Mouse (Mus musculus) neural tube, embryonic 15.5 days (tissue): ENCODE data around the gene Mphosph8. TPM values are rescaled to one million over a fixed set of nuclear protein-coding genes. Genes with fewer than 3 reads are reported as not detected.

Source experiments
- ATAC-seq: fragments of 200-750 bp; cut with Nextera tagmentation; 2 replicates; pipeline ENCODE4 v1.8.0; 2017; ENCODE audit warnings: mild to moderate bottlenecking, moderate TSS enrichment, moderate library complexity; ENCODE audit not compliant: low FRiP score
- H3K27ac ChIP-seq: fragments of 300-500 bp; sonication (generic); replicated peaks from 2 replicates; pipeline ENCODE4 v1.5.1; 2015; ENCODE audit warnings: mild to moderate bottlenecking, inconsistent platforms
- H3K27me3 ChIP-seq: fragments of 300-500 bp; sonication (generic); replicated peaks from 2 replicates; pipeline ENCODE4 v1.6.1; 2015; ENCODE audit warnings: inconsistent platforms
- H3K36me3 ChIP-seq: fragments of 300-500 bp; sonication (generic); 2 replicates; pipeline ENCODE4 v1.6.1; 2015; ENCODE audit warnings: inconsistent platforms
- H3K4me1 ChIP-seq: fragments of 300-500 bp; sonication (generic); 2 replicates; pipeline ENCODE4 v1.6.1; 2015; ENCODE audit warnings: inconsistent platforms
- H3K4me2 ChIP-seq: fragments of 300-500 bp; sonication (generic); 2 replicates; pipeline ENCODE4 v1.6.1; 2015; ENCODE audit warnings: inconsistent platforms, mild to moderate bottlenecking, moderate library complexity
- H3K4me3 ChIP-seq: fragments of 300-500 bp; sonication (generic); replicated peaks from 2 replicates; pipeline ENCODE4 v1.5.1; 2015; ENCODE audit warnings: mild to moderate bottlenecking, inconsistent platforms
- H3K9ac ChIP-seq: fragments of 300-500 bp; sonication (generic); replicated peaks from 2 replicates; pipeline ENCODE4 v1.6.1; 2015; ENCODE audit warnings: mild to moderate bottlenecking, inconsistent platforms
- H3K9me3 ChIP-seq: fragments of 300-500 bp; sonication (generic); replicated peaks from 2 replicates; pipeline ENCODE4 v1.6.1; 2016; ENCODE audit warnings: inconsistent platforms
- WGBS: fragments of 180-500 bp; shearing (Covaris S2); methylation state at CpG from one replicate; pipeline ENCODE4 v1.1.7; 2015; ENCODE audit warnings: mixed read lengths; 5-methylcytosine and 5-hydroxymethylcytosine counted together
- polyA plus RNA-seq: library from polyadenylated mRNA; unstranded; fragments of >200 nt; fragmentation: Nextera tagmentation; extraction: Ambion mirVana; gene quantifications from 2 replicates; pipeline ENCODE4 v1.2.1, GENCODE M21; 2015

Gene Mphosph8
- 37.1 and 44.3 TPM in 2 replicates for polyA plus RNA-seq

DNA sequence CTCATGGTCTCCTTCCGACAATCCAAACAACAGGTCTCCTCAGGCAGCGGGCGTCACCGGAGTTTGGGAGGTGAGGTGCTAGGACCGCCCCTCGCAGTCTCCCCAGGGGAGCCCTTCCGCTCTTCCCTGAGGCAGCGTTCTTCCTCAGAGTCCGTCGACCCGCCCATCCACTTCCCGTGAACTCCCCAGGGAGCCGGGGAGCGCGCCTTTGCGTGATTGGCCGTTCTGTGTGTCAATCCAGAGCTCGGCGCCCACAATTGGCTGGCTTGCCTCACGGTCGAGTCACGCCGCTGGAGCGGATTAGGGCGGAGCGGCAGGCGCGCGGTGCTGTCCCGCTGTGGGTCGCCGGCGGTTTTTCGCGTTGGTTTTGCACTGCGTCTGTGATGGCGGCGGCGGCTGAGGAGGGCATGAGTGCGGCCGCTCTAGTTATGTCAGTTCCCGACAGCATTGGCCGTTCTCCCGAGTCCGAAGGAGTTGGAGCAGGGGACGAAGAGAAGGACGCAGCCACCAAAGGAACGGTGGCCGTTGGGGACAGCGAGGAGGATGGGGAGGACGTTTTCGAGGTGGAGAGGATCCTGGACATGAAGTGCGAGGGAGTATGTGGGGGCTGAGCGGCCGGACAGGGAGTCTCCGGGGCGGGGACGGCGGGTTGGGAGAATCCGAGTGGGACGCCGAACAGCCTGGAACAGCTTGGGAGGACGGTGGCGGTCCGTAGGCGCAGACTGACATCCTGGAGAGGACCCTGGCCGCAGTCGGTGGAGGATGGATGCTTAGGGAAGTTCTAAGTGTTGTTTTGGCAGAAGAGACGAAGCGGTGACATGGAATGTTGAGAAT is at the start of gene Mphosph8:
TSS of gene Mphosph8 (plus strand) at position 280 of the 834 bp plus-strand sequence.
- Histone ChIP-seq H3K4me3 (peak within 1 kb of the TSS; percentile 89), H3K9me3 (no peaks in the 10 kb centered on the region), H3K27ac (peak within 1 kb of the TSS; percentile 94), H3K9ac (peak within 1 kb of the TSS; percentile 84), H3K4me1 (peaks cover 29% of the 10 kb centered on the region), H3K27me3 (no peaks in the 10 kb centered on the region), H3K36me3 (peaks cover 6% of the 10 kb centered on the region), H3K4me2 (peak within 1 kb of the TSS; percentile 84)
- WGBS, result under 1% methylated on average over 70 of the region's 70 CpGs
- peak; percentile 100 for ATAC-seq

DNA sequence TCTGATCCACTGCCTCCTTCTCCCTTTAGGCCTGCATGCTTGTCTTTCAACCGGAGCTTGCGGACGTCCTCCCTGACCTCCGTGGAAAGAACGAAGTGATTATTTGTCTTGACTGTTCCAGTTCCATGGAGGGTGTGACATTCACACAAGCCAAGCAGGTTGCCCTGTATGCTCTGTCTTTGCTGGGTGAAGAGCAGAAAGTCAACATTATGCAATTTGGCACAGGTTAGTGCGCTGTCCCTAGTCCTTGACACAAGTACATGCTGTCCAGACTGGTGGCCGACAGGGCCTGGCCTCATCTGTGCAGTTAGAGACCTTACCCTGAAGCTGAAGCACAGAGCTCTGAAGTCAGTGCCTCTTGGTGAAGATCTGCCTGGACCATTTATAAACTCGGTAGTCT is 47.6 kb upstream of the Mphosph8 start:
- 91% methylated on average over 8 of the region's 8 CpGs for WGBS
- no peaks in the 10 kb centered on the region for H3K9me3 ChIP-seq
- H3K36me3 ChIP-seq, result no peaks in the 10 kb centered on the region
- ATAC-seq, result no peak
- H3K4me1 ChIP-seq, result no peaks in the 10 kb centered on the region
- H3K9ac ChIP-seq, result no peak overlapping the region
- H3K4me3 ChIP-seq, result no peak overlapping the region
- no peak overlapping the region for H3K27ac ChIP-seq
- H3K4me2 ChIP-seq, result no peak overlapping the region
- no peaks in the 10 kb centered on the region for H3K27me3 ChIP-seq

DNA sequence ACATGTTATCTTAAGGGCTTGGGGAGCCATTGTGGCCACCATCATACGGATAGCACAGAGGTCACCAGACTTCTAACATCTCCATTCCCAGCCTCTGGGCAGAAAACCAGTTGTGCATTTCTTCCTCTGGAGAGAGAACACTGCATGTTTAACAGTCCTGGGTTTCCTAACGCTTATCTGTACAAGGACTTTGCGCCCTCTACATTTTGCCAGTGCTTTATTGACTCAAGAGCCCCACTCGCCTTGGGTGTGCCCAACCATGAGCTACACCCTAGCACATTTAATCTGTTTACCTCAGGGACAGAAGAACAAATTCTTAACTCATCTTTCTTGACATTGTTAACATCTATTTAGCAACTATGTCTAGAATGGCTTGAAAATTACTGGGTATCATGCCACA is 41.8 kb upstream of the Mphosph8 start:
- H3K9ac ChIP-seq, result no peak overlapping the region
- H3K27ac ChIP-seq, result no peak overlapping the region
- no peak overlapping the region for H3K4me2 ChIP-seq
- whole genome bisulfite sequencing, result 90% methylated on average over 4 of the region's 4 CpGs
- H3K4me1 ChIP-seq, result no peaks in the 10 kb centered on the region
- H3K4me3 ChIP-seq, result no peak overlapping the region
- H3K9me3 ChIP-seq, result no peaks in the 10 kb centered on the region
- no peaks in the 10 kb centered on the region for H3K27me3 ChIP-seq
- ATAC-seq, result no peak
- H3K36me3 ChIP-seq, result no peaks in the 10 kb centered on the region

DNA sequence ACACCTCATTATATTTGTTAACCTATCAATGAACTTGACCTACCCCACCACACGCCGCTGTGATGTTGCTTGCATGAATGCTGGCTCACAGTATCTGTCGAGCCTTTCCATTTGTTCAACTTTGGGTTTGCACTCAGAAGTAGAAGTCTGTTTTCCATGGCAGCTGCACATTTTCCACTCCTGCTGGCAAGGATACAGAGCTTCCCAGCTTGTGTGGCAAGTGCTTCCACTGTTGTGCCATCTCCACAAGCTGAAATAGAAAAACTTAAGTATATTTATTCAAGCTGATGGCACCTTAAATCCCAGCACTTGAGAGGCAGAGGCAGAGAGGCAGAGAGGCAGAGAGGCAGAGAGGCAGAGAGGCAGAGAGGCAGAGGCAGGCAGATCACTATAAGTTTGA is 39.7 kb upstream of the Mphosph8 start:
- H3K36me3 ChIP-seq, result no peaks in the 10 kb centered on the region
- H3K4me1 ChIP-seq, result no peaks in the 10 kb centered on the region
- H3K4me2 ChIP-seq, result no peak overlapping the region
- no peak overlapping the region for H3K27ac ChIP-seq
- no peak for ATAC-seq
- WGBS, result 92% methylated on average over 3 of the region's 3 CpGs
- no peaks in the 10 kb centered on the region for H3K27me3 ChIP-seq
- no peak overlapping the region for H3K4me3 ChIP-seq
- H3K9me3 ChIP-seq, result no peaks in the 10 kb centered on the region
- H3K9ac ChIP-seq, result no peak overlapping the region

DNA sequence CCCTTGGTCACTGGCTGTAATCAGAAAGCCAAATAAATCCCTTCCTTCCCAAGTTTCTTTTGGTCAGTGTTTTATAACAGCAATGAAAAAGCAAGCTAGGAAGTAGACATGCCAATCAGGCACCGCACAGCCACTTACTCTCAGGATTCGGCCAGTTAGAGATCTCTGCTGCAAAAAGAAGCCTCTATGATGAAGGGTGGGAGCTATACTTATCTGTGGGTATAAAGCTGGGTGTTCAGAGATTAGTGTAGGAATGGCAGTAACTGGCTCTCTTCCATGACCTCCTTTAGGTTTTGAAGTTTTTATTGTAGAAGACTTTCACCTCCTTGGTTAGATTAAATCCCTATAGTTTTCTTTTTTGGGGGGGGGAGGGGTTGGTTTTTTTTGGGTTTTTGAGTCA is 36.9 kb upstream of the Mphosph8 start:
- no peak overlapping the region for H3K27ac ChIP-seq
- no peaks in the 10 kb centered on the region for H3K27me3 ChIP-seq
- H3K4me3 ChIP-seq, result no peak overlapping the region
- H3K9ac ChIP-seq, result no peak overlapping the region
- H3K4me1 ChIP-seq, result no peaks in the 10 kb centered on the region
- no peaks in the 10 kb centered on the region for H3K9me3 ChIP-seq
- H3K4me2 ChIP-seq, result no peak overlapping the region
- H3K36me3 ChIP-seq, result no peaks in the 10 kb centered on the region
- ATAC-seq, result no peak
- 85% methylated on average over 2 of the region's 2 CpGs for WGBS

DNA sequence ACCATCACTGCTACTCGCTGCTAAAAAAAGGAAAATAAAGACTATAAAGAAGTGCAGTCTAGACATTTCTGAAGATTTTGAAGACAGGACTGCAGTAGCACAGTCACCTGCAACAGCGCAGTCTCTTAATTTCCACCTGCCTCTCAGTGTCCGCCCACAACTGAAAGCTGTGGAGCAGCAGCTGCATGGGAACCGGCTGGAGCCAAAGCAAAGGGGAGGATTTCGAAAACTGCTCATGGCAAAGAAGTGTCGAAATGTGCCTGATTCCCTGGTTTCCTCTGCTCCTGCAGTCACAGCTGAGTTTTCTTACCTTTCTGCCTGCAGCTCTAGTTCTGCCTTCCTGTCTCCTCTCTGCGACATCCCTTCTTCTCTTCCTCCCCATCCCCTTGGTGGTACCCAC is 20.8 kb upstream of the Mphosph8 start:
- Histone ChIP-seq H3K4me1 (no peaks in the 10 kb centered on the region), H3K27ac (no peak overlapping the region), H3K9ac (no peak overlapping the region), H3K4me2 (no peak overlapping the region), H3K4me3 (no peak overlapping the region), H3K36me3 (no peaks in the 10 kb centered on the region), H3K9me3 (no peaks in the 10 kb centered on the region), H3K27me3 (no peaks in the 10 kb centered on the region)
- 60% methylated on average over 7 of the region's 7 CpGs for WGBS
- ATAC-seq, result no peak

DNA sequence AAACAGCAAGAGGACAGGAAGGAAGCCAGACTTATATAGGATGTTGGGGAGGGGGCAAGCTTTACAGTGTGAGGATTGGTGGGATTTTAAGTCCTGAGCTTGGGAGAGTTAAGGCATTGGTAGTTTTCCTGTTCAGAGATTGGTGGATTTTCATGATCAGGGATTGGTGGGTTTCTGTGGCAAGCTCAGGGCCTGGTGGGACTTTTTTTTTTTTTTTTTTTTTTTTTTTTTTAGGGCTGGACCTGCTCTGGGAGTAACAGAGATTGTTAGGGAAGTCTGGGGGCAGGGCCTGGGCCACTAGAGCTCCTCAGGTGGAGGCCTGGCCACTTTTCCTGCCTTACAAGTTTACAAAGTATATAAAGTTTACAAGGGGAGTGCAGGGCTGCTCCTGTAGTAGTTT is 18.6 kb upstream of the Mphosph8 start:
- no peak overlapping the region for H3K9ac ChIP-seq
- H3K36me3 ChIP-seq, result no peaks in the 10 kb centered on the region
- ATAC-seq, result no peak
- no peak overlapping the region for H3K27ac ChIP-seq
- H3K4me2 ChIP-seq, result no peak overlapping the region
- H3K9me3 ChIP-seq, result no peaks in the 10 kb centered on the region
- H3K4me1 ChIP-seq, result no peaks in the 10 kb centered on the region
- no peak overlapping the region for H3K4me3 ChIP-seq
- H3K27me3 ChIP-seq, result no peaks in the 10 kb centered on the region

DNA sequence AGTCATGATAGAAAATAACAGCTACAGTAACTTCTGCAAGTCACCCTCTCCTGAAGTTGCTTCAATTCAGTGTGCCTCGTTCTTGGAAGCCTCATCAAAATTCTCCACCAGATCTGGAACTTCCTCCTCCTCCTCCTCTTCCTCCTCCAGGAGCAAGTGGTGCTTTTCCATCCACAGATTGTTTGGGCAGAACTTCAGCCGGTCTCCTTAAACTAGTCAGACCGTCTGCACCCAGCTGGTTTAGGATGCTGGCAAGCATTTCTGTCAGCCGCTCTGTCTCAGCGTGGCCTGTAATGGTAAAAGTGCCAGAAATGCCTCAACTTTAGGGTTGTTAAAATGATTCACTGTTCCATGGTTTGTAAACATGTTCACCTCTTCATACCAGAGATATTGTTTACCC is 2.4 kb upstream of the Mphosph8 start:
- Histone ChIP-seq H3K4me3 (no peak overlapping the region), H3K9ac (no peak overlapping the region), H3K4me1 (peaks cover 22% of the 10 kb centered on the region), H3K27ac (no peak overlapping the region), H3K27me3 (no peaks in the 10 kb centered on the region), H3K9me3 (no peaks in the 10 kb centered on the region), H3K4me2 (no peak overlapping the region), H3K36me3 (no peaks in the 10 kb centered on the region)
- 66% methylated on average over 5 of the region's 5 CpGs for WGBS
- no peak for ATAC-seq

DNA sequence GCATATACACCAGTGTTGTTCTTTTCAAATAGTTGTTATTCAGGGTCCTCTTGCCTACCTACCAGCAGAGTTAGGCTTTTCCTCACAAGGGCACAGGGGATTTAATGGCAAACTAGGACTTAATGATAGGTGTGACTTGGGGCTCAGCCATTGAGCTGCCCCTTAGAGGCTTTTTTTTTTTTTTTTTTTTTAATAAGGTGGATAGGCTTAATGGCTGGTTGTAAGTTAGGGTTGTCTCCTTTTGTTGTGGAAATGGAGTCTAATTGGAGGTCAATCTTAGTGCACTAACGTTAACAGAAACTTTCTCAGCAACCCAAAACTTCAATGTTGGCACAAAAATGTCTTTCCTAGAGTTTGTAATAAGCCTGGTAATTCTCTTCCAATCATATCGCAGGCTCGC is 1.1 kb upstream of the Mphosph8 start:
- Histone ChIP-seq H3K9me3 (no peaks in the 10 kb centered on the region), H3K27me3 (no peaks in the 10 kb centered on the region), H3K4me2 (peak overlapping the region; percentile 60), H3K36me3 (no peaks in the 10 kb centered on the region), H3K4me3 (peak overlapping the region; percentile 89), H3K4me1 (peaks cover 29% of the 10 kb centered on the region), H3K27ac (no peak overlapping the region), H3K9ac (no peak overlapping the region)
- 60% methylated on average over 3 of the region's 3 CpGs for WGBS
- ATAC-seq, result no peak

DNA sequence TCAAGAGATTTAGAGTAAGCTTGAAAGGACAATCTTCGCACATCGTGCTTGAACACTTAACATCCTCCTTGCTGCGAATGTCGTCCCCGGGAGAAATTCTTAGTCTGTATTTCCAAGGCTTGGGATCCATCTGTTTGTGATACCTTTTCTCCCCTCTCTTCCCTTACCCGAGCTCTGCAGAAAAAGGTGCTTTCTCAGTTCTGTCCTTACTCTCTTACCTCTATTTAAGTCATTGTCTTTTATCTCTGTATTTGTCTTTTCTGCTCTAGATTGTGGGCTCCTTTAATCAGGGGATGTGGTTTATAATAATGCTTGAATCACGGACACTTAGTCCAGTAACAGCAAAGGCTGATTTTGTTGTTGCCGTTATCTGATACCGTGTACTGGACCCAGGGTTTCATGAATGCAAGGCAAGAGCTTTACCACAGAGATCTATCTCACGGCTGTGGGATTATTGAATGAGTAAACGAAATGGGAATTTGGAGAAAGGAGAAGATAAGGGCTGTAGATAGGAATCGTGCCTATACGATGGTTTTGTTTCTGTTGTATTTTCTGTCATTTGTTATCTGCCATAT is 1.1 kb downstream of the Mphosph8 start:
- Histone ChIP-seq H3K9me3 (no peaks in the 10 kb centered on the region), H3K27me3 (no peaks in the 10 kb centered on the region), H3K9ac (peak overlapping the region; percentile 84), H3K4me1 (peaks cover 29% of the 10 kb centered on the region), H3K4me3 (peak overlapping the region; percentile 89), H3K27ac (peak overlapping the region; percentile 94), H3K36me3 (peaks cover 11% of the 10 kb centered on the region), H3K4me2 (peak overlapping the region; percentile 84)
- no peak for ATAC-seq
- 8% methylated on average over 13 of the region's 13 CpGs for WGBS

DNA sequence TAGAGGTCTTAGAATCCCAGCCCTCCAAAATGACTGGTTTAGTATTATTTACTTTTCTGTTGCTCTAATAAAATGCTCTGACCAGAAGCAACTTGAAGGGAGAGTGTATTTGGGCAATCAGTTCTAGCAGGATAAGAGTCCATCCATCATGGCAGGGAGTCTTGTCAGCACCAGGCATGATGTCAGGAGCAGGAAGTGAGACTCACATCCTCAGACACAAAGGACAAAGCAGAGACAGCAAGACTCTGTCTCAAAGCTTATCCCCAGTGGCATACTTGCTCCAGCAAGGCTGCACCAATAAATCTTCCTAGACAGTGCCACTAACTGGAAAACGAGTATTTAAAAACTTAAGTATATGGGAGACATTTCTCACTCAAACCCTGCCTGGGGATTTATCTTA is 17.4 kb downstream of the Mphosph8 start:
- Histone ChIP-seq H3K9me3 (no peaks in the 10 kb centered on the region), H3K4me1 (no peaks in the 10 kb centered on the region), H3K4me3 (no peak overlapping the region), H3K27ac (no peak overlapping the region), H3K36me3 (peaks cover 67% of the 10 kb centered on the region), H3K27me3 (no peaks in the 10 kb centered on the region), H3K4me2 (no peak overlapping the region), H3K9ac (no peak overlapping the region)
- no peak for ATAC-seq
- WGBS, result 18% methylated on average over 1 of the region's 1 CpGs

DNA sequence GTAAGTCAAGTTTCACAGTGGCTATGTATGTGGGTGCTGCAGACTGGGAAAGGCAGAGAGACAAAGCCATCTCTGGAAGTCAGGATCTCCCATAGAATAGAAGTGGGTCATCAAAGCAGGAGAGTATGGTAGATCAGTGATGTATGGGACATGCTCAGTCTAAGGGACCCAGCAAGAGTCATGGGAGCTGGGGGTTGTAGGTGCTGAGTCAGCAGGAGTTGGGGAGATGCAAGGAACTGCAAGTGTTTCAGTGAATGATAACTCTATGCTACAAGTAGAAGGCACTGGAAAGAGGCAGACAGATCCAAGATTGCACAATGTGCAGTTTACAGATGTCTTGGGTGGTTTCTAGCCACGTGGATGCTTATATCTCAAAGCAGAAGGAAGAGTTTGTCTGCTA is 21.1 kb downstream of the Mphosph8 start:
- Histone ChIP-seq H3K9ac (no peak overlapping the region), H3K4me2 (no peak overlapping the region), H3K9me3 (no peaks in the 10 kb centered on the region), H3K4me1 (no peaks in the 10 kb centered on the region), H3K27me3 (no peaks in the 10 kb centered on the region), H3K4me3 (no peak overlapping the region), H3K27ac (no peak overlapping the region), H3K36me3 (peaks cover 82% of the 10 kb centered on the region)
- 97% methylated on average over 1 of the region's 1 CpGs for WGBS
- ATAC-seq, result no peak
